Mouse (Mus musculus) midbrain, embryonic 14.5 days (tissue): ENCODE results near the gene Krt15. TPM values are rescaled to one million over a fixed set of nuclear protein-coding genes. Genes with fewer than 3 reads are reported as not detected.

Source experiments
- ATAC-seq: fragments of 200-750 bp; cut with Nextera tagmentation; 2 replicates; pipeline ENCODE4 v1.8.0; 2017; ENCODE audit warnings: moderate number of reproducible peaks, moderate library complexity; ENCODE audit not compliant: low FRiP score, low TSS enrichment
- DNase-seq: peaks from one replicate; pipeline ENCODE4 v3.0.0-alpha.2; 2015
- H3K27ac ChIP-seq: fragments of 300-500 bp; sonication (generic); replicated peaks from 2 replicates; pipeline ENCODE4 v1.5.1; 2014; ENCODE audit warnings: mild to moderate bottlenecking, low read depth, low read length, moderate library complexity
- H3K27me3 ChIP-seq: fragments of 300-500 bp; sonication (generic); 2 replicates; pipeline ENCODE4 v1.6.1; 2014; ENCODE audit warnings: low read length, control low read depth, mixed read lengths; ENCODE audit not compliant: control insufficient read depth, insufficient read depth
- H3K36me3 ChIP-seq: fragments of 300-500 bp; sonication (generic); 2 replicates; pipeline ENCODE4 v1.6.1; 2014; ENCODE audit warnings: low read length, control low read depth; ENCODE audit not compliant: control insufficient read depth, insufficient read depth
- H3K4me1 ChIP-seq: fragments of 300-500 bp; sonication (generic); 2 replicates; pipeline ENCODE4 v1.6.1; 2014; ENCODE audit warnings: mild to moderate bottlenecking, antibody characterized with exemption, low read length, control low read depth; ENCODE audit not compliant: control insufficient read depth, insufficient read depth
- H3K4me2 ChIP-seq: fragments of 300-500 bp; sonication (generic); 2 replicates; pipeline ENCODE4 v1.6.1; 2014; ENCODE audit warnings: mild to moderate bottlenecking, low read length, moderate library complexity
- H3K4me3 ChIP-seq: fragments of 300-500 bp; sonication (generic); replicated peaks from 2 replicates; pipeline ENCODE4 v1.5.1; 2014; ENCODE audit warnings: low read depth, low read length
- H3K9ac ChIP-seq: fragments of 300-500 bp; sonication (generic); replicated peaks from 2 replicates; pipeline ENCODE4 v1.6.1; 2014; ENCODE audit warnings: mild to moderate bottlenecking, low read length, moderate library complexity
- H3K9me3 ChIP-seq: fragments of 300-500 bp; sonication (generic); 2 replicates; pipeline ENCODE4 v1.6.1; 2016; ENCODE audit warnings: low read length, control low read depth, mixed read lengths; ENCODE audit not compliant: control insufficient read depth
- WGBS: fragments of 180-500 bp; shearing (Covaris S2); extraction: QIAGEN DNeasy Blood & Tissue Kit; methylation state at CpG from one replicate; pipeline ENCODE4 v1.1.7; 2014; 5-methylcytosine and 5-hydroxymethylcytosine counted together
- polyA plus RNA-seq: library from polyadenylated mRNA; unstranded; fragments of >200 nt; fragmentation: Nextera tagmentation; extraction: Ambion mirVana; gene quantifications from 2 replicates; pipeline ENCODE4 v1.2.1, GENCODE M21; 2014

The Krt15 gene
- polyA plus RNA-seq, 1 experiment from 2014 or later = not detected

- H3K36me3 ChIP-seq = no peaks in the 10 kb centered on the region
- no peak for DNase-seq
- ATAC-seq = no peak
- no peaks in the 10 kb centered on the region for H3K9me3 ChIP-seq
- no peaks in the 10 kb centered on the region for H3K27me3 ChIP-seq
- no peak overlapping the region for H3K4me3 ChIP-seq
- WGBS = 73% methylated on average over 2 of the region's 2 CpGs
- H3K27ac ChIP-seq = no peak overlapping the region
- H3K4me2 ChIP-seq = no peak overlapping the region
- H3K9ac ChIP-seq = no peak overlapping the region
- peaks cover 17% of the 10 kb centered on the region; the same call in 1 of the 2 replicates for H3K4me1 ChIP-seq
Observed at GRCm38 (mm10) chr11:100139391-100139790, 3.7 kb upstream of the Krt15 start.

- Histone ChIP-seq H3K27me3 (no peaks in the 10 kb centered on the region), H3K4me3 (no peak overlapping the region), H3K9ac (no peak overlapping the region), H3K36me3 (no peaks in the 10 kb centered on the region), H3K9me3 (no peaks in the 10 kb centered on the region), H3K4me2 (no peak overlapping the region), H3K4me1 (peaks cover 17% of the 10 kb centered on the region; the same call in 1 of the 2 replicates), H3K27ac (no peak overlapping the region)
- DNase-seq = no peak
- WGBS = 35% methylated on average over 7 of the region's 7 CpGs
- ATAC-seq = no peak
Observed at GRCm38 (mm10) chr11:100138809-100139208, 3.1 kb upstream of the Krt15 start.

GRCm38 (mm10) chr11:100137693-100138092 lies 2.0 kb upstream of the Krt15 start:
- Histone ChIP-seq H3K27ac (no peak overlapping the region), H3K4me1 (peaks cover 17% of the 10 kb centered on the region; the same call in 1 of the 2 replicates), H3K27me3 (no peaks in the 10 kb centered on the region), H3K9me3 (no peaks in the 10 kb centered on the region), H3K4me3 (no peak overlapping the region), H3K9ac (no peak overlapping the region), H3K36me3 (no peaks in the 10 kb centered on the region), H3K4me2 (no peak overlapping the region)
- WGBS = 27% methylated on average over 5 of the region's 5 CpGs
- DNase-seq = peak; percentile 40
- no peak; the same call in 1 of the 2 replicates for ATAC-seq

- H3K4me3 ChIP-seq = no peak overlapping the region
- H3K4me2 ChIP-seq = no peak overlapping the region
- H3K9ac ChIP-seq = no peak overlapping the region
- 20% methylated on average over 5 of the region's 5 CpGs for WGBS
- no peak for ATAC-seq
- peaks cover 17% of the 10 kb centered on the region; the same call in 1 of the 2 replicates for H3K4me1 ChIP-seq
- no peaks in the 10 kb centered on the region for H3K9me3 ChIP-seq
- no peak for DNase-seq
- H3K36me3 ChIP-seq = no peaks in the 10 kb centered on the region
- H3K27ac ChIP-seq = no peak overlapping the region
- H3K27me3 ChIP-seq = no peaks in the 10 kb centered on the region
Observed at GRCm38 (mm10) chr11:100136559-100136958, 831 bp upstream of the Krt15 start.

GRCm38 (mm10) chr11:100124901-100125300 lies 10.8 kb downstream of the Krt15 start:
- 83% methylated on average over 7 of the region's 7 CpGs for WGBS
- Histone ChIP-seq H3K4me2 (no peak overlapping the region), H3K4me1 (no peaks in the 10 kb centered on the region), H3K9me3 (no peaks in the 10 kb centered on the region), H3K27ac (no peak overlapping the region), H3K27me3 (no peaks in the 10 kb centered on the region), H3K36me3 (no peaks in the 10 kb centered on the region), H3K9ac (no peak overlapping the region), H3K4me3 (no peak overlapping the region)
- ATAC-seq (no peak), DNase-seq (no peak)

GRCm38 (mm10) chr11:100121466-100121865 lies 14.3 kb downstream of the Krt15 start, which contains the start of gene Krt13:
TSS of gene Krt13 (minus strand) at chr11:100121566.
- Histone ChIP-seq H3K9ac (no peak within 1 kb of the TSS), H3K4me2 (no peak within 1 kb of the TSS), H3K36me3 (no peaks in the 10 kb centered on the region), H3K4me1 (no peaks in the 10 kb centered on the region), H3K27me3 (no peaks in the 10 kb centered on the region), H3K27ac (no peak within 1 kb of the TSS), H3K9me3 (no peaks in the 10 kb centered on the region), H3K4me3 (no peak within 1 kb of the TSS)
- WGBS = 83% methylated on average over 3 of the region's 3 CpGs
- DNase-seq (no peak), ATAC-seq (no peak)

- no peak overlapping the region for H3K4me3 ChIP-seq
- no peaks in the 10 kb centered on the region for H3K36me3 ChIP-seq
- DNase-seq = no peak
- H3K4me2 ChIP-seq = no peak overlapping the region
- no peaks in the 10 kb centered on the region for H3K9me3 ChIP-seq
- H3K4me1 ChIP-seq = no peaks in the 10 kb centered on the region
- H3K9ac ChIP-seq = no peak overlapping the region
- WGBS = 95% methylated on average over 5 of the region's 5 CpGs
- no peak for ATAC-seq
- H3K27ac ChIP-seq = no peak overlapping the region
- H3K27me3 ChIP-seq = no peaks in the 10 kb centered on the region
Observed at GRCm38 (mm10) chr11:100120331-100120730, 15.4 kb downstream of the Krt15 start.

- Histone ChIP-seq H3K4me3 (no peak overlapping the region), H3K4me2 (no peak overlapping the region), H3K9me3 (no peaks in the 10 kb centered on the region), H3K9ac (no peak overlapping the region), H3K27ac (no peak overlapping the region), H3K27me3 (no peaks in the 10 kb centered on the region), H3K36me3 (no peaks in the 10 kb centered on the region), H3K4me1 (no peaks in the 10 kb centered on the region)
- DNase-seq (no peak), ATAC-seq (no peak)
- WGBS = 72% methylated on average over 2 of the region's 2 CpGs
Observed at GRCm38 (mm10) chr11:100113742-100114029, 22.0 kb downstream of the Krt15 start.

- Histone ChIP-seq H3K4me1 (no peaks in the 10 kb centered on the region), H3K4me3 (no peak overlapping the region), H3K36me3 (no peaks in the 10 kb centered on the region), H3K9ac (no peak overlapping the region), H3K4me2 (no peak overlapping the region), H3K27me3 (no peaks in the 10 kb centered on the region), H3K27ac (no peak overlapping the region), H3K9me3 (no peaks in the 10 kb centered on the region)
- ATAC-seq = no peak
- DNase-seq = no peak
- WGBS = 85% methylated on average over 11 of the region's 11 CpGs
Observed at GRCm38 (mm10) chr11:100112935-100113741, 22.6 kb downstream of the Krt15 start.
